9 mouse cellular contexts compared by ENCODE assay signal in genomic region chr17:28420229-28421051, GRCm38 (mm10). TPM values are rescaled to one million over a fixed set of nuclear protein-coding genes. Genes with fewer than 3 reads are reported as not detected.
A peak's percentile ranks its signal among the peaks of the same experiment; 100 is the strongest.
DNase-seq lines count a peak whose midpoint lies in the region; ATAC-seq and TF ChIP-seq lines count a peak whose summit lies in the region.
"Had no signal": no experiment of that assay in that cellular context is flagged by ENCODE, and none has a peak within 500 bp of the region (broad histone marks: within the 10 kb centered on the region; RNA-seq: fewer than 3 reads in every experiment).

No protein-coding gene starts in this region.

- DNase-seq in left cerebral cortex, adult 2 months (ENCODE audit: extremely low spot score in 1 of 2, low spot score in 2 of 2): no peak
- DNase-seq in left cerebral cortex, postnatal 36 days (ENCODE audit: low spot score in 2 of 2): no peak
- no peak for DNase-seq in left cerebral cortex, adult 11 months (ENCODE audit: low spot score)
- DNase-seq in right cerebral cortex, postnatal 25 days: no peak
- no peak for DNase-seq in frontal cortex, postnatal 14 days (ENCODE audit: low spot score in 2 of 2)

- intact Hi-C loops in left cerebral cortex, adult 2 months (cut with DNase I): loop anchor here (1.0 kb wide), 1 partner anchor 103 kb away; no protein-coding TSS in a partner anchor
- intact Hi-C loops in left cerebral cortex, postnatal 36 days (cut with DNase I): no loop called here

- peaks cover 26% of the 10 kb centered on the region for H3K4me1 ChIP-seq in embryonic fibroblast, embryonic 13.5 days (ENCODE audit: control insufficient read depth, insufficient read depth, low read length)
- H3K4me1 ChIP-seq in intestine, embryonic 16.5 days (ENCODE audit: control insufficient read depth, insufficient read depth, low read length): no peaks in the 10 kb centered on the region

- peak overlapping the region; percentile 9; the same call in 1 of the 2 replicates for H3K9ac ChIP-seq in intestine, embryonic 16.5 days (ENCODE audit: low read depth, low read length)
- H3K9ac ChIP-seq: liver, embryonic 14.5 days had no signal

- H3K27ac ChIP-seq in left cerebral cortex, adult 2 months: peak overlapping the region; percentile 40; the same call in 1 of the 2 replicates
- peak overlapping the region; percentile 83 for H3K27ac ChIP-seq in embryonic fibroblast, embryonic 13.5 days (ENCODE audit: insufficient read depth, low read length)
- no peak overlapping the region for H3K27ac ChIP-seq in intestine, embryonic 16.5 days (ENCODE audit: low read length)
- H3K27ac ChIP-seq: liver, embryonic 14.5 days had no signal

- H3K4me2 ChIP-seq in intestine, embryonic 16.5 days (ENCODE audit: low read depth, low read length): no peak overlapping the region
- peak overlapping the region; percentile 76 for H3K4me2 ChIP-seq in myocyte (ENCODE audit: low read depth)

- H3K36me3 ChIP-seq in intestine, embryonic 16.5 days (ENCODE audit: control insufficient read depth, insufficient read depth, low read length): no peaks in the 10 kb centered on the region
- H3K36me3 ChIP-seq in myocyte (ENCODE audit: control insufficient read depth, insufficient read depth): no peaks in the 10 kb centered on the region

- 44% methylated on average over 12 of the region's 12 CpGs for WGBS in intestine, embryonic 16.5 days

- no peak for TF ChIP-seq CTCF in left cerebral cortex, adult 2 months (IDR thresholded peaks at IDR 0.05)
- no peak for TF ChIP-seq CTCF in embryonic fibroblast, embryonic 13.5 days (IDR thresholded peaks at IDR 0.05; ENCODE audit: borderline replicate concordance, insufficient read depth, low read length)

- no peaks in the 10 kb centered on the region for H3K79me2 ChIP-seq in myocyte (ENCODE audit: control insufficient read depth, insufficient read depth)

- H3ac ChIP-seq in myocyte (ENCODE audit: control insufficient read depth, insufficient read length): no peak overlapping the region

- no peaks in the 10 kb centered on the region for H3K27me3 ChIP-seq in intestine, embryonic 16.5 days (replicated peaks; ENCODE audit: control insufficient read depth, insufficient read depth, low read length)
- H3K27me3 ChIP-seq in myocyte (ENCODE audit: control insufficient read depth, insufficient read depth, insufficient read length): no peaks in the 10 kb centered on the region

- no peak overlapping the region for H3K4me3 ChIP-seq in left cerebral cortex, adult 2 months
- H3K4me3 ChIP-seq in embryonic fibroblast, embryonic 13.5 days (ENCODE audit: insufficient read depth, low read length): no peak overlapping the region
- no peak overlapping the region for H3K4me3 ChIP-seq in intestine, embryonic 16.5 days (ENCODE audit: low read length)
- H3K4me3 ChIP-seq in myocyte: no peak overlapping the region

- ATAC-seq in intestine, embryonic 16.5 days: no peak

- no peaks in the 10 kb centered on the region for H3K9me3 ChIP-seq in intestine, embryonic 16.5 days (ENCODE audit: control insufficient read depth, low read length)

- TF ChIP-seq POLR2A in embryonic fibroblast, embryonic 13.5 days (IDR thresholded peaks at IDR 0.05; ENCODE audit: low read depth, low read length): no peak
- TF ChIP-seq POLR2A in myocyte (IDR thresholded peaks at IDR 0.05; ENCODE audit: insufficient read length, low read depth): no peak

TF ChIP-seq in myocyte, 11 proteins besides CTCF, POLR2A, EP300 and RAD21:
- TF ChIP-seq TCF12 (IDR thresholded peaks at IDR 0.05; ENCODE audit: insufficient read depth, poor library complexity, severe bottlenecking) (no peak), MYOG (IDR thresholded peaks at IDR 0.05; ENCODE audit: control insufficient read depth in 1 of 3, insufficient read depth in 1 of 3, insufficient read length in 2 of 3, low read depth in 2 of 3) (no peak), REST (IDR thresholded peaks at IDR 0.05; ENCODE audit: insufficient read depth, insufficient read length) (no peak), E2F4 (IDR thresholded peaks at IDR 0.05; ENCODE audit: insufficient read depth) (no peak), TCF3 (IDR thresholded peaks at IDR 0.05; ENCODE audit: insufficient read length, low read depth) (no peak), MYOD1 (IDR thresholded peaks at IDR 0.05; ENCODE audit: control insufficient read depth in 1 of 3, insufficient read length in 2 of 3, low read depth in 2 of 3) (no peak), POLR2AphosphoS2 (IDR thresholded peaks at IDR 0.05; ENCODE audit: insufficient read length, low read depth) (no peak), USF1 (IDR thresholded peaks at IDR 0.05; ENCODE audit: low read depth) (no peak), SRF (IDR thresholded peaks at IDR 0.05; ENCODE audit: control insufficient read depth, insufficient read length, low read depth) (no peak), MAX (IDR thresholded peaks at IDR 0.05; ENCODE audit: low read depth) (no peak), CEBPB (IDR thresholded peaks at IDR 0.05; ENCODE audit: insufficient read depth, poor library complexity, severe bottlenecking) (no peak)

RNA-seq across cellular contexts. Expression of gene Tulp1, which starts 55.4 kb away (rescaled TPM):
- total RNA-seq in left cerebral cortex, adult 2 months (2021): not detected
- not detected for total RNA-seq in left cerebral cortex, postnatal 36 days (2021)
- polyA plus RNA-seq in embryonic fibroblast, embryonic 13.5 days (2011; ENCODE audit: insufficient read length, low read depth, missing spikeins): 0.51 TPM in 1 of 2 replicates, not detected in the other
- polyA plus RNA-seq in intestine, embryonic 16.5 days (2015; fragmentation: Nextera tagmentation; extraction: Ambion mirVana): 3.0 and 3.6 TPM in 2 replicates
- polyA plus RNA-seq in myocyte (2012; fragmentation: generic; extraction: Trizol): not detected
